Mouse (Mus musculus): ENCODE measurements around the gene Inpp5a.

Gene Inpp5a

DNA sequence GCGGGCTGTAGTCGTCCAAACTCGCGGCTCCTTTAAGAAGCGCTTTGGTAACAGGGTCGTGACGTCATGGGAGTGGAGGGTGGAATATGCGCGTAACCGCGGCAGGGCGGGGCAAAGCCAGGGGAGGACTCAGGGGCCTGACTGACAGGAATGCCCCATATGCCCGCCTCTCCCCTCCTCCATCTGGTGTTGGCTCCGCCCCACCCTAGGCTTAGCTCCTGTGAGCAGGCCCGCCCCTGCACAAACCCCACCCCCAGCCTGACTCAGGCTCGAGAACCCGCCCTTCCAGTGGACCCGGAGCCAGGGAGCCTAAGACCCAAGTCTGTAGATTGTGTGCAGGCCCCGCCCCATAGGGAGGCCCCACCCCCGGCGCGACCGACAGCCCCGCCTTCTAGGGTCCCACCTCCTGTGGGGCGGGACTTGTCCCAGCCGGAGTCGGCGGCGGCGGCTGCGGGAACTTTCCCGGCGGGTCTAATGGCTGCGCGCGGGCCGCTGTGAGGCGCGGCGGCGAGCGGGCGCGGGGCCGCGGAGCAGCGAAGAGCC, at the start of gene Inpp5a:
Inpp5a (plus strand) TSS at position 440 of the 543 bp plus-strand sequence.
- DNase-seq (ENCODE audit: low spot score in 2 of 2), result peak; percentile 98 to 99

DNA sequence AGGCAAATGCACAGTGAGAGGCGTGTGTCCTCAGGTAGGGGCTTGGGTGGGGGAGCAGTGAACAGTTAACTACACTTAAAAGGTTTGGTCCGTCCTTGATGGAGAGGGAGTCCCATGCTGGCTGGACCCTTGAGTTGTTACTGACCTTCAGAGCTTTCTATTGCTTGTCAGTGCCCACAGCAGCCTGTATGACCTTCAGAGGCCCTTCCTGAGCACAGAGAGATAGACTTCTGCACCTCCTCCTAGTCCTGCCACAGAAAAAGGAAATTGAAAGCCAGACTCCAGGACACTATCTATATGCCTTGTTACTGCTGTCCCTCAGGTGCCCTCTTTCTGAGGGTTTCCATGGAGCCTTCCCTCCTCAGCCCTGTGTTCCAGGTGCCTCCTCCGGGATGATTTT, 49.7 kb upstream of the Inpp5a start:
- DNase-seq (ENCODE audit: low spot score in 2 of 2), result no peak

DNA sequence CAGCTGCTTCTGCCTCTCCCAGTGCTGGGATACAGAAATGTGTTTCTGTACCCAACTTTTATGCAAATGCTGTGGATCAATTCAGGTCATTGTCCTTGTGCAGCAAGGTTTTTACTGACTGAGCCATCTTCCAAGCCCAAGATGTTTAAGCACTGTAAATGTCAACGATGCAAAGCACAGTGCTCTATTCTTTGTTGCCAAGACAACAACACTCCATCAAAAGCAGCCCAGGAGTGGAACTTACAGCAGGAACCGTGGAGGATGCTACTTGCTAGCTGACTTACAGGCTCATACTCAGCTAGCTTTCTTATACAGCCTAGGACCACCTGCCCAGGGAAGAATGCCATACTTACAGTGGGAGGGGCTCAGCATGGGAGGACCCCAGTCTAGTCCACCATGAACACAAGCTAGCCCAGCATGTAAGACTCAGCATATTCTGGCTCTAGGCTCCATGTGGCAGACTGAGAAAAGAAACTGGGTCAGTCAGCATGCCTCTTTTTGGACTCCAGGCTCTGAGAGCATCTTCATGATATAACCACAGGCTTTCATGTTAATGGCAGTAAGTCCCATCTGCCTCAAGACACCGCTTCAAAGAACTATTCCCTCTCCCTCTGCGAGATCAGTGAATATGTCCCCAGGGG, 47.8 kb upstream of the Inpp5a start:
- no peak for DNase-seq (ENCODE audit: low spot score in 2 of 2)

DNA sequence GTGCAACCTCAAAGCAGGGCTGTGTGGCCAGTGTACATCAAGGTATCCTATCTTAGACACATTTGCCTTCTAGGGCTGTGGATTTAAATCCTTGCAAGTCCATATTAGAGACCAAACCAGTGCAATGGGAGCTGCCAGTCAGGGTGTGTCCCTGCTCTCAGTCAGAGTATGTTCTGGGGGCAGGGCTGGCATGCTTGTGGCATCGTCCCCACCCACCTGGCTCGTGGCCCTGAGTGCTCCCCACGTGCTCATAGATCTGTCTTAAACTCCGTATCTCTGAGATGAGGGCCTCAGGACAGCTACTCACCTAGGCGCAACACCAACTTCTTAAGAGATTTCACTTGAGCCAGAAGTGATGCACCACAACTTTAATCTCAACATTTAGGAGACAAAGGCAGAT, 46.1 kb upstream of the Inpp5a start:
- DNase-seq (ENCODE audit: low spot score in 2 of 2), result no peak

DNA sequence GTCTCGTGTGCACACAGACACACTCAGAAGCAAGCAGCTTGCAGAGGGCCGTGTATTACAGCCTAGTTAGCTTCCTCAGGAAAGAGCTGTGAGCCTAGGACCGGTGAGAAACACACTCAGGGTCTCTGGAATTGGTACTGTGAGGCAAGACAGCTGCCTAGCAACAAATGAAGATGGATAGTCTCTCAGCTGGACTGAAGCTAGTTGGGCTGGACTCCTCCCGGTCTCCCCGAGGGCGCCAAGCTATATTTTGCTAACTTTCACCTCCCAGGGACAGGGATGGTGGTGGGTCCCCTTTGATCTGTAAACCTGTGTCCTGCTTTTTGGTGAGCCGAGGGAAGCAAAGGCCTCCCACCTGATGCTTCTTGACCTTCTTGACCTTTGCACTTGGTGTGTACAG, 41.9 kb upstream of the Inpp5a start:
- DNase-seq (ENCODE audit: low spot score in 2 of 2), result no peak

DNA sequence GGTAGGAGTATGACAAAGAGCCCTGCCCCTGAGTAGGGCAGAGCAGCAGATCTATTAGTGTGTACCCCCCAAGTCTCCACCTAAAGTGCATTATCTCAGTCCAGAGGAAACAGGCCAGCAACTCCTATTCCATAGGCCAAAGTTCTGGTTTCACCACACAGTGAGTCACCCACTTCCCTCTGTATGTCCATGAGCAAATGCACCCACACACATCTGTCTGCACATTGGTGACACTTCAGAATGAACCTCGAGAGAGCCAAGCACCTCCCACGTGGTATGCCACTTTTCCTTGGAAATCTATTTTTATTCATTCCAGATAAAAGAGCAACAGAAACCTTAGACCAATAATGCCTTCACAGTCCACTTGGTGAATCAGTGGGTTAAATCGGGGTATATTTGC, 38.3 kb upstream of the Inpp5a start:
- DNase-seq (ENCODE audit: low spot score in 2 of 2), result no peak

DNA sequence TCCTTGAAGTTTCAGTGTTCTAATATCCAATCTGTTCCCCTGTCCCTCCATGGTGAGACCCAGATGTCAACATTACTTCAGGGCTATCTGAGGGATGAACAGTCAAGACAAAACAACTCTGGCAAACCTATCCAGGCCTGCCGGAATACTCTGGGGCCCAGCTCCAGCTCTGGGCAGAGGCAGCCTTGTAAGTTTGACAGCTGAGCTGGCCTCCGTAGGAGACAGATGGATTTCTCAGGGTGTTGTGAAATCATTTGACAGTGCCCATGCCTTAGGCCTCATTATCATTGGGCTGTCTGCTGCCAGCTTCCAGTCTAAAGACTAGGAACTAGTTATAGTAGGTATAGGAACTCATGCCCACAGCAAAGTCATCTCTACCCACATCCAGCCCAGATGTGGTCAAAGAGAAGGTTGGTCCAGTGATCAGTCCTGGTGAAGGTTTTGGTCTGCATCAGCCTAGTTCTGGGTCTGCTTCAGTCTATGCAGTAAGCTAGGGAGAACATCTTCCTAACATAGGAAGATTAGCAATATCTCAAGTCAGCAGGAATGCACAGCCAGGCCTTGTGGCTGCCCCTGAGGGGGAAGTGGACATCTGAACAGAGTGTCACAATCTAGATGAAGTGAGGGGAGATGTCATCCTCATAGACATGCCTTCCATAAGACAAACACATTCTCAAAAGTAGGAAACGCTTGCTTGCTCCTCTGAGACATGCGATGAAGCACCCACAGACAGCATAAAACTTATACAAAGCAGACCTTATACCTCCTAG, 34.4 kb upstream of the Inpp5a start:
- DNase-seq (ENCODE audit: low spot score in 2 of 2), result no peak

DNA sequence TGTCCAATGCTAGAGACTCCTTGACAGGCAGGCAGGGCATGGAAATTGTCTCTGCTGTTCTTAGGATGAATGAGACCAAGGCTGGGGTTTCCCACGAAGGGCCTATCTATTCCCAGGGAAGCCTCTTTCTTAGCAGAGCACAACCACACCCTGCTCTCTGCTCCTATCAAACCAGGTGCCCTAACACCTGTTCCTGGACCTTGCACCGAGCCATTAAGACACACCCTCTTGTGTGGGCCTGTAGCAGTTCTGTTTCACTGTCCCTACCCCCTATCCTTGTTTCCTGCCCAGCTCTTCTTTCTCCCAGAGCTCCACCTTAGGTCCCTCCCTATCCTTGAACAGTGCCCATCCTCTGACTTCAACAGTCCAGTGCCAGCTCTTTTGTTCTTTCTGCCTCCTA, 31.9 kb upstream of the Inpp5a start:
- DNase-seq (ENCODE audit: low spot score in 2 of 2), result no peak

DNA sequence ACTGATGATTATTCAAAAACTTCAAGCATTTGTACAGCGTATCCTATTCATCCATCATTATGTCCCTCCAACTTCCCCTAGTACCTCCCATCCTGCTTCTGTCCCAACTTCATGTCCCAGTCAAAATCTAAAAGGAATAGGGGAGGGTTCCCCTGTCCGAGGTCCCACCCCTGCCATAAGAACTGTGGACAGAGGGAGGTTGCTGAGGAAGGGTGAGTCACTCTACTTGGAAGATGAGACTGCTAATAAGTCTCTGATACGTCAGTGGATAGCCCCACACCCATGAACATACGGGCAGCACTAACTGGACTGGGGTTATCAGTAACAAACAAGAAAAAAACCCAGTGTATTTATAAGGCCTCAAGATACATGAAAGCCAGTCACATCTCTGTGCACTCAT, 29.0 kb upstream of the Inpp5a start:
- DNase-seq (ENCODE audit: low spot score in 2 of 2), result no peak

DNA sequence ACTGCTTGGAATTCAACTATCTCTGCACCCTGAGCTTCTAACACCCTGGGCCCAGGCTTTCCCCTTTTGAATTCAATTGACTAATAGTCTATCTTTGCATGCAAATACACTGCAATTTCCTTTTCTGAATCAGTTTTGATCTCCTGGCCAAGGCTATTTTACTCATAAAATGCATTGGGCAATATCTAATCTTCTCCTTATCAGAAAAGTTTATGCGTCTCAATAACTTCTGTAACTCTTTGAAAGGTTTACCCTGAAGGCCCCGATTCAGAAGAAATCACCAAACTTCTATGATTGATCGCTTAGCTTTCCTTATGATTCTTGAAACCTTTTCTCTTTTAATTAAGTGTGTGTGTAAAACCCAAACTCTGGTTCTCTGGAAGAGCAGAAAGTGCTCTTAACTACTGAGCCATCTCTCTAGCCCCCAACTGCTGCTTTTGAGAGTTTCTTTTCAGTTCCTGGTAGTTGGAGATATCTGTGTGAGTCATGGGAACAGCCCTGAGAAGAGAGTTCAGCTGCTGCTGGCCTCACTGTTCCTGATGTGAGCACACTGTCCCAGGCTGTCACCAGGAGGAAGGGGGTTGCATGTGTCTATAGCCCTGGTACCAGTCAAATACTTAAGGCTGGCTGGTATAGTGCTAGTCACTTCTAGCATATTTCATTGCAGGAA, 27.9 kb upstream of the Inpp5a start:
- no peak for DNase-seq (ENCODE audit: low spot score in 2 of 2)

DNA sequence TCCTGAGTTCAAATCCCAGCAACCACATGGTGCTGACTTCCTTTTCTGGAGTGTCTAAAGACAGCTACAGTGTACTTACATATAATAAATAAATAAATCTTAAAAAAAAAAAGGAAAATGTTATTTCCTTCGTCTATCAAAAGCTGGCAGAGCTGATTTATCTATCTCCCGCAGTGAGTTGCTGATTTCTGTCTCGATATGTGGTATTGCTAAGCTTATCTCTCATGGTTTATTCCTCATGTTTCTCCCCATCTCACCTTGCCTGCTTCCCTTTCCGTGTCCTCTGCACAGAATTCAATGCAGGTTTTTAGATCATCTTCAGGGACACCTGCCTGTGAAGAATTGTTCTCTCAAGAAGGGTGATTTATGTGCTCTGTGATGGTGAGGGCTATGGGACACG, 27.1 kb upstream of the Inpp5a start:
- no peak for DNase-seq (ENCODE audit: low spot score in 2 of 2)

DNA sequence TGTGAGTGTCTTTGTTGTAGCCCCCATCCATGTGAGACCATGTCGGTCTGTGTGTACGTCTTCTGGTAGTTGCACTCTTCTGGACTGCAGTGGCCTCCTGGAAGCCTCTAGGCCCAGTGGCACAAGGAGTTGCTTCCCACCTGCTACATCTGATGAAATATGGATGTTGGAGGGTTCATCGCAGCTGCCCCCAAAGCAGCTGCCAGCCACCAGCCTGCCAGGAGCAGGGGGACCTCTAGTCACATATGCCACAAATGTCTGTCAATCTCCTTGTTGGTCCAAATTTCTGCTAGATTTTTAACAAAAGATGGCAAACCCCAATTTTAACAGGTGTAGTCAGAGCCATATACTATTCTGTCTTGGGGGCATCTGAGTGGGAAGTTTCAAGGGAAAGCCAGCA, 26.4 kb upstream of the Inpp5a start:
- DNase-seq (ENCODE audit: low spot score in 2 of 2), result no peak

DNA sequence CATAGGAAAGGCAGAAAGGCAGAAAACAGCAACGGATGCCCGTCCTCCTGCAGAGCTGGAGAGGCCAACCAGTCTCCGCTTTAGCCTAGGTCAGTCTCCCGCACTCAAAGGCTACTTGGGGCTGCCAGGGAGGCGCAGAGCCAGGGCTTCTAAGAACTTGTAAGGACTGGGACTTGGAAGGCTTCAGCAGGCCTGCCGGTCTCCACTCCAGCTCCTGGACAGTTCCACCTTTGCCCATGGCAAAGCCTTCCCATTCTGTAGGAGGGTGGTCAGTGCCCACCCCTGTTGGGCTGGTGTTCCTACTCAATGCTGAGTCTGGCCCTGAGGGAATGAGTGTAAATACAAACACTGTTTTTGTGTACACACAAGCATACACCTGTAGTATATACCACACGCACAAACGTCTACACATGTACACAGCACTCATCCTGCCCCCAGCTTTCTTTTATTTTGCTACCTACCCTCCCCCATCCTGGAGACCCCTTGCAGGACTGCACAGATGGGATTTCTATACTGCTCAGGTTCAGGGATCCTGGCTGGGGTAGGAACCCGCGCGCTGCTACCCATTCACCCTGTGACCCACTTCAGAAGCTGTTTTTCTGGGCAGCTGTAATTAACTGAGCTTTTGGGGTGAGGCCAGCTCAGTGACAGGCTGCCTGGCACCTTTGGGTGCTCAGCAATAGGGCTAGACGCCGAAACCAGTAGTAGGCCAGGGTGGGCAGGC, 25.5 kb upstream of the Inpp5a start:
- no peak for DNase-seq (ENCODE audit: low spot score in 2 of 2)

DNA sequence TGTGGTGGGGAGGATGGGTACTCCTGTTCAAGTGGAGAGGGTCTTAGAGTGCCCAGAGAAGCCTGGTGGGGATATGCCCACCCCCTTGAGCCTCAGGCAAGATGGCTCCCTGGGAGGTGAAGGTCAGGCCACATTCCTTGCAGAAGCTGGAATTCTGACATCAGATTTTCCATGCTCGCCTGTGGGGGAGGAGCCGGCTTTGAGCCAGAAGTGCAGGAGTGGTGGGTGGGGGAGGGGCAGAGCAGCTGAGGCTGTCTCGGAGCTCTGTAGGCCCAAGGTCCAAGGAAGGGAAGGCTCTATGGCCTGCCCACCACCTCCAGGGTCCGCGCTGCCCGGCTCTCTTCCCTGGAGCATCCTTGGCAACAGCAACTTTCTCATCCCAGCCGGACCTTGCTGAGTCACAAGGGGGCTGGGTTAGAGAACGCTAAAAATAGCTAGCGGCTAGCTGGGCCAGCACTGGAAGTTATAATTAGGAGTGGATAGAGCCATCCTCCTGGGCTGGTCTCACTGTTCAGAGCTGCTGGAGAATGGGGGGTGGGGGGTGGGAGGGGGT, 24.8 kb upstream of the Inpp5a start:
- DNase-seq (ENCODE audit: low spot score in 2 of 2), result no peak

DNA sequence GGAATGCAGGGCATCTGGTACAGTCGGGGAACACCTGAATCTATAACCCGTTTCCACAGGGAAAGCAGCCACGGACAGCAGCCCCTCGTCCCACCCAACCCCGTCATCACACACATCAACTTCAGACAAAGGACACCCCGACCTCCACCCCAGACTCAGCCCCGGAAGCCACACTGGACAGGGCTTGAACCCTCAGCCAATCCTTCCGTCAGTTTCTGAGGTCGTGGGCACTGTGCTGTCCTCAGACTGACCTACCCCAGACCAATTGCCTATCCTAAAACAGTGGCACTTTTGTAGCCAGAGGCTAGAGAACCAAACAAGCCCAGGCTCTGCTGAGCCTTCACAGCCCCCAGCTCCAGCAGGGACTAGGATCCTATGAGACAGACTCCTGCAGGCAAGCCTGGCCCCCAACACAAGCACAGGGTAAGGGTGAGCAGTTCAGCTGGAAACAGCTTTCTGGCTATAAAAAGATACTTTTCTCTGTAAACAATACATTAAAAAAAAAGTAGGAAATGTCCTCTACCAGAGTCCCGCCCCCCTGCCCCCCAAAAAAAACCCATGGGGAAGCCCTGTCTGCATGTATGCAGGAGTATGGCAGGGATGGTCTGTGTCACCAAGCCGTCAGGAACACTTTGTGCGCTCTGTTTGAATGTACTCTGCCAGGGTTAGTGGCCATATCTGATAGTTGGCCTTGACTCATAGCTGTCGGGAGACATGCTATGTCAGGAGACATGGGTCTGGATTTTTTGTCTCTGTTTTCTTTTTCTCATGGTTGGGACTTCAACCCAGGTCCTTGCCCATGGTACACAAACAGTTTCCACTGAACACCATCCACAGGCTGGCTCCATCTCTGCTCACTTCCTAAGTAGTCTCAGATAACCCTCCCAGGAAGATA, 23.7 kb upstream of the Inpp5a start:
- no peak for DNase-seq (ENCODE audit: low spot score in 2 of 2)

DNA sequence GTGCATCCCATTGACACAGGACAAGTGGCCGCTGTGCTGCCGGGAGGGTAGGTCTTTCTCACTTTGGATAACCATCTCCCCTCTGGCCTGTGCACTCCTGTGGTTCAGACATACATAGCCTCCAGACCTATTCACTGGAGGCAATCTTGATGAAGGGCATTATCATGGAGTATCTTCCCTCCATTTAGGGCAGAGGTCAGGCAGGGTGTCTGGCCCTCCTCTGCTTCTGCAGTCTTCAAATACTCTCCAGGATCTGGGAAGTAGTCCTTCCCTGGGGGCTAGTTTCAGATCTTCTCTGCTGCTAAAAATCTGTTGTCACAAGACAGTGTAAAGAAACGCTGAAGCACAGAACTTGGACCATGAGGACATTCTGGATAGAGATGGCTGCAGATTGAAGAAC, 22.8 kb upstream of the Inpp5a start:
- DNase-seq (ENCODE audit: low spot score in 2 of 2), result no peak

DNA sequence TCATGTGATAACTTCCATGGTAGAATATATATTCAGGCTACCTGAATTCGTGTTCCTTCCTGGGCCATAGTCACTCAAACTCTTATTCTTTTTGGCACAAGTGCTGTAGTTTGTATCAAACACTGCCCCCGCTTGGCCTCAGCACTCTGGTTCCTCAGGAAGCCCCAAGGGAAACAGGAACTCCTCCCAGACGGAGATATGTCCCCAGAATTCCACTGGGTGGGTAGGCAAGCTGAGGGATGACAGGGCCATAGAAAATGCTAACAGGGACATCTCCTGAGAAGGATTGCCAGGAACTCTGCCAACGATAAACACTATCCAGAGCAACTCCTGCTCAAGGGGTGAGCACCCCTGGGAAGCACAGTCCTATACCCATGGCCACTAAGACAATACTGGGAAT, 22.4 kb upstream of the Inpp5a start:
- DNase-seq (ENCODE audit: low spot score in 2 of 2), result no peak

DNA sequence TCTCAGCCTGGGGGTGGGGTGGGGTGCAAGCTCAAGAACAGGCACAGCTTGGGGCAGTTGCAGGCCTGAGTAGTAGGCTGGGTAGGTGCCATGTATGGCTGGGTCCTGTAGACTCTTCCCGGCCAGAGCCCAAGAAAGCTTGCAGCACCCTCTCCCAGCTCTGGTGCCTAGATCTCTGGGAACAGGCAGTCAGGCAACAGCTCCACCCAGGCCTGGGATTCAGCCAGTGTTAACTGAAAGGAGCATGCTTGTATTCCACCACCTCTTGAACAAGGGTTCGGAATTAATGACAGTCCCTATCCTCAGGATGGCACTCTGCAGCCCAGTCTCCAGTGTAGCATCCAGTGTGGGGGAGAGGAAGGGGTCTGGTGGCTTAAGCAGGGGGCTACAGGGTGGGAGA, 20.7 kb upstream of the Inpp5a start:
- no peak for DNase-seq (ENCODE audit: low spot score in 2 of 2)

DNA sequence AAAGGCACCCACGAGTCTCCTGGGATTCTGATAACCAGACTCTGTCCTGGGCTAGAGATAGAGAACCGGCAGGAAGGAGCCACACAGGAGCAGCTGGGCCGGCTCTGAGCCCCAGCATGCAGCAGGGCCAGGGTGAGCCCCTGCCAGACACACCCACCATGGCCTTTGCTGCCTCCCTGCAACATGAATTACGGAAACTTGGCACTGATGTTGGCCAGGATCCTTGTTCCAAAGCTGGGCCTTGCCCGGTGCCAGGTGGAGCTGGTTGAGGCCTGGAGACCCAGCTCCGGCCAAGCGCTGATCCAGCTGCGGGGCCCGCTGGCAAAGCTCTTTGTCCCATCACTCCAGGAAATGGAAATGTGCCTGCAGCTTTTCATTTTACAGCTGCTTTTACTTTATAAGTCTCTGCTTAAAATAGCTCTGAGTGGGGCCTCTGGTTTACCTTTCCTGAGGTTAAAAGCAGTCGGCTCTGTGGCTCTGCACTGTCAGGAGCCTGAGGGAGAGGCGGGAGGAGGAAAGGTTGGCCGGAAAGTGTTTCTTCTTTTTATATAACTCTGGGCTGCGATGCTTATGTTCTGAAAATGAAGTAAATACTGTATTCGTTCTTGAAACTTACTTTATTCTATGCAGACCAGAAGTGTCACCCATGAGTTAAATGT, 20.1 kb upstream of the Inpp5a start:
- no peak for DNase-seq (ENCODE audit: low spot score in 2 of 2)

DNA sequence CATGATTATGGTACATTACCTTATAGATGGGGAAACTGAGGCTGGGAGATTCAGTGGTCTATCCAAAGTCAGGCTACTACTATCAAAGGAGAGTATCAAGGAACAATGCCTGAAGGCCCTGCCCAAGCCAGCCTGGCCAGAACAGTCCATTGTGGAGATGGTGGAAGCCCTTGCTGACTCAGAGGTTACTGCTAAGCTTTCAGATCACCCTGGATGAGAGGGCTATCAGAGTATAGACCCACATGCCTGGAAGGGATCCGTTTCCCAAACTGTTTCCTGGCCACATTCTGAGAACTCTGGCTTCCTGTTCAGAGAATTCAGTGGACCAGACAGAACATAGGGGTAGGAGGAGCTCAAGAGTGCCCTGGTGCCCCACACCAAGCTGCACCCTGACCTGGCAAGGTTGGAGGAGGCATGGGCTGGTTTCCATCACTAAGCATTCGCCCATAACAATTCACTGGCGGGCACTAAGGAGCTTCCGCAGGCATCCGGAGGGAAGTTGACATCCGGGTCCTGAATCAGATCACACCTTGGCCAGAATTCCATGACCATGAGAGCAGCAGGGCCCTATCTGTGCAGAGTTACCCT, 19.3 kb upstream of the Inpp5a start:
- DNase-seq (ENCODE audit: low spot score in 2 of 2), result no peak
